Mouse (Mus musculus): ENCODE results near the gene Mapk14. TPM values are rescaled to one million over a fixed set of nuclear protein-coding genes. Genes with fewer than 3 reads are reported as not detected.

The Mapk14 gene
- polyA plus RNA-seq, 1 experiment = 78.5 TPM

DNA sequence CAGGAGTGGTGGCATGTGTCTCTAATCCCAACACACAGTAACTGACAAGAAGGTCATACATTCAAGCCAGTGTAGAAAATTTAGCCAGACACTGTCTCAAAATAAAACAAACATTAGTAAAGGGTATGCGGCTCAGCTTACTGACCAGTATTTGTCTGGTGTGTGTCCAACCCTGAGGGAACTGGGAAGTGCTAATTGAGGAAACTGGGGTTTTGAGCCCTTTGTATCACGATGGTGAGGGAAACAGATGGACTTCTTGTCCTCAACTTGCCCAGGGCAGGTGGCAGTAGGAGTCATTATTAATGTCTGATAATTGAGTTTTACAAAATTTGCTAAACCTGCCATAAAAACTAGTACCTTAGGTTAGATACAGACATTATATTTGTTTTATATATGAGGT, 17.9 kb downstream of the Mapk14 start:
- no peaks in the 10 kb centered on the region for H3K36me3 ChIP-seq (ENCODE audit: control insufficient read depth, insufficient read depth, low read length, poor library complexity, severe bottlenecking)
- H3K9me3 ChIP-seq (replicated peaks; ENCODE audit: control insufficient read depth, insufficient read depth, low read length, poor library complexity, severe bottlenecking) = no peaks in the 10 kb centered on the region
- no peaks in the 10 kb centered on the region for H3K27me3 ChIP-seq (ENCODE audit: control insufficient read depth, insufficient read depth, low read length, poor library complexity, severe bottlenecking)
- H3K9ac ChIP-seq (ENCODE audit: low read depth, poor library complexity, severe bottlenecking) = no peak overlapping the region
- no peak overlapping the region for H3K4me3 ChIP-seq (ENCODE audit: low read depth, low read length)
- TF ChIP-seq EP300 (IDR thresholded peaks at IDR 0.05; ENCODE audit: insufficient read depth, low read depth, low read length) (no peak), CTCF (IDR thresholded peaks at IDR 0.05; ENCODE audit: low read depth, low read length) (no peak), POLR2A (IDR thresholded peaks at IDR 0.05; ENCODE audit: insufficient read depth, low read length) (no peak)
- no peak overlapping the region for H3K27ac ChIP-seq (ENCODE audit: insufficient read depth, low read length)
- no peaks in the 10 kb centered on the region for H3K4me1 ChIP-seq (ENCODE audit: control insufficient read depth, insufficient read depth, low read length)

DNA sequence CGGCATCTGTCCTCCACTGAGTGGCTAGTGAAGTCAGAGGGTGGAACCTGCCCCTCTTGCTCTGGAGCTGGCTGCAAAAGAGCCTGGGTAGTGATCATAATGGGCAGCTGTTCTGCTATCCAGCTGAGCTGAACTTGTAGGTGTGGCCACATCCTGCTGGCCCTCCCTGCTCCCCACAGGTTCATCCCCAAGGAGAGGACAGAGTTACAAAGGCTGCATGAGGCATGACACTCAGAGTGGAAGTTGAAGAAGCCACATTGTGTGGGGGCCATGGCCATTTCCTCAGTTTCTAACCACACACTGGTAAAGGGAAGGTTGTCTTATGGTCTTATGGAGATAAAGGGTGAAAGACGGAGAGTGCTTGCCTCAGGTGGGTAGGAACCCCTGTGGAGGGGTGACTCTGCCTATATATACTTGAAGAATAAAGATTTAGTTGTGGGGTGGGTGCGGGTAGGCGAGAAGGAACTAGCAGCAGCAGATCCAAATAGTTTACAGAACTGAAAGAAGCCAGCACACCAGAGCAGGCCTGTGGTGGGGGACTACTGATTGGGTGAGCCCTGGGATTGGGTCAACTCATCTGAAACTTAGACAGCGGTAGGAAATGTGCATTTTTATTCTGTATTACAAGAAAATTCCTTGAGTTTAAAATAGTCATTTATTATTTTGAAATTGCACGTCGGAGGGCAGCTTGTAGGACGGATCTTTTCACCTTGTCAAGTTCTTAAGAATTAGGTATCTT, 18.6 kb downstream of the Mapk14 start:
- H3K27me3 ChIP-seq (ENCODE audit: control insufficient read depth, insufficient read depth, low read length, poor library complexity, severe bottlenecking) = no peaks in the 10 kb centered on the region
- TF ChIP-seq POLR2A (IDR thresholded peaks at IDR 0.05; ENCODE audit: insufficient read depth, low read length) = no peak
- no peak for TF ChIP-seq EP300 (IDR thresholded peaks at IDR 0.05; ENCODE audit: insufficient read depth, low read depth, low read length)
- TF ChIP-seq CTCF (IDR thresholded peaks at IDR 0.05; ENCODE audit: low read depth, low read length) = no peak
- H3K9ac ChIP-seq (ENCODE audit: low read depth, poor library complexity, severe bottlenecking) = no peak overlapping the region
- no peaks in the 10 kb centered on the region for H3K4me1 ChIP-seq (ENCODE audit: control insufficient read depth, insufficient read depth, low read length)
- no peak overlapping the region for H3K4me3 ChIP-seq (ENCODE audit: low read depth, low read length)
- no peak overlapping the region for H3K27ac ChIP-seq (ENCODE audit: insufficient read depth, low read length)
- H3K36me3 ChIP-seq (ENCODE audit: control insufficient read depth, insufficient read depth, low read length, poor library complexity, severe bottlenecking) = 0 out of 2 replicates have a peak, but pooled peaks cover 6% of the 10 kb centered on the region
- H3K9me3 ChIP-seq (replicated peaks; ENCODE audit: control insufficient read depth, insufficient read depth, low read length, poor library complexity, severe bottlenecking) = no peaks in the 10 kb centered on the region

GRCm38 (mm10) chr17:28710291-28710688, 19.2 kb downstream of the Mapk14 start:
- H3K9ac ChIP-seq (ENCODE audit: low read depth, poor library complexity, severe bottlenecking) = no peak overlapping the region
- H3K27me3 ChIP-seq (ENCODE audit: control insufficient read depth, insufficient read depth, low read length, poor library complexity, severe bottlenecking) = no peaks in the 10 kb centered on the region
- no peaks in the 10 kb centered on the region for H3K4me1 ChIP-seq (ENCODE audit: control insufficient read depth, insufficient read depth, low read length)
- no peak for TF ChIP-seq POLR2A (IDR thresholded peaks at IDR 0.05; ENCODE audit: insufficient read depth, low read length)
- TF ChIP-seq EP300 (IDR thresholded peaks at IDR 0.05; ENCODE audit: insufficient read depth, low read depth, low read length) = no peak
- TF ChIP-seq CTCF (IDR thresholded peaks at IDR 0.05; ENCODE audit: low read depth, low read length) = no peak
- peaks cover 10% of the 10 kb centered on the region; the same call in 1 of the 2 replicates for H3K36me3 ChIP-seq (ENCODE audit: control insufficient read depth, insufficient read depth, low read length, poor library complexity, severe bottlenecking)
- no peaks in the 10 kb centered on the region for H3K9me3 ChIP-seq (replicated peaks; ENCODE audit: control insufficient read depth, insufficient read depth, low read length, poor library complexity, severe bottlenecking)
- no peak overlapping the region for H3K4me3 ChIP-seq (ENCODE audit: low read depth, low read length)
- H3K27ac ChIP-seq (ENCODE audit: insufficient read depth, low read length) = no peak overlapping the region

GRCm38 (mm10) chr17:28711237-28711636, 20.1 kb downstream of the Mapk14 start:
- no peaks in the 10 kb centered on the region for H3K4me1 ChIP-seq (ENCODE audit: control insufficient read depth, insufficient read depth, low read length)

GRCm38 (mm10) chr17:28712305-28712704, 21.2 kb downstream of the Mapk14 start:
- H3K9ac ChIP-seq (ENCODE audit: low read depth, poor library complexity, severe bottlenecking) = no peak overlapping the region
- no peak overlapping the region for H3K27ac ChIP-seq (ENCODE audit: insufficient read depth, low read length)
- no peak overlapping the region for H3K4me3 ChIP-seq (ENCODE audit: low read depth, low read length)
- H3K36me3 ChIP-seq (ENCODE audit: control insufficient read depth, insufficient read depth, low read length, poor library complexity, severe bottlenecking) = peaks cover 27% of the 10 kb centered on the region
- no peaks in the 10 kb centered on the region for H3K27me3 ChIP-seq (ENCODE audit: control insufficient read depth, insufficient read depth, low read length, poor library complexity, severe bottlenecking)
- no peak for TF ChIP-seq POLR2A (IDR thresholded peaks at IDR 0.05; ENCODE audit: insufficient read depth, low read length)
- no peak for TF ChIP-seq EP300 (IDR thresholded peaks at IDR 0.05; ENCODE audit: insufficient read depth, low read depth, low read length)
- no peak for TF ChIP-seq CTCF (IDR thresholded peaks at IDR 0.05; ENCODE audit: low read depth, low read length)
- no peaks in the 10 kb centered on the region for H3K9me3 ChIP-seq (replicated peaks; ENCODE audit: control insufficient read depth, insufficient read depth, low read length, poor library complexity, severe bottlenecking)
- no peaks in the 10 kb centered on the region for H3K4me1 ChIP-seq (ENCODE audit: control insufficient read depth, insufficient read depth, low read length)

More at GRCm38 (mm10) chr17:28711237-28711636, 20.1 kb downstream of the Mapk14 start:
- peaks cover 18% of the 10 kb centered on the region for H3K36me3 ChIP-seq (ENCODE audit: control insufficient read depth, insufficient read depth, low read length, poor library complexity, severe bottlenecking)
- H3K27me3 ChIP-seq (ENCODE audit: control insufficient read depth, insufficient read depth, low read length, poor library complexity, severe bottlenecking) = no peaks in the 10 kb centered on the region
- TF ChIP-seq EP300 (IDR thresholded peaks at IDR 0.05; ENCODE audit: insufficient read depth, low read depth, low read length) = no peak
- no peak for TF ChIP-seq CTCF (IDR thresholded peaks at IDR 0.05; ENCODE audit: low read depth, low read length)
- TF ChIP-seq POLR2A (IDR thresholded peaks at IDR 0.05; ENCODE audit: insufficient read depth, low read length) = no peak
- no peak overlapping the region for H3K4me3 ChIP-seq (ENCODE audit: low read depth, low read length)
- H3K9me3 ChIP-seq (replicated peaks; ENCODE audit: control insufficient read depth, insufficient read depth, low read length, poor library complexity, severe bottlenecking) = no peaks in the 10 kb centered on the region
- no peak overlapping the region for H3K27ac ChIP-seq (ENCODE audit: insufficient read depth, low read length)
- no peak overlapping the region for H3K9ac ChIP-seq (ENCODE audit: low read depth, poor library complexity, severe bottlenecking)

DNA sequence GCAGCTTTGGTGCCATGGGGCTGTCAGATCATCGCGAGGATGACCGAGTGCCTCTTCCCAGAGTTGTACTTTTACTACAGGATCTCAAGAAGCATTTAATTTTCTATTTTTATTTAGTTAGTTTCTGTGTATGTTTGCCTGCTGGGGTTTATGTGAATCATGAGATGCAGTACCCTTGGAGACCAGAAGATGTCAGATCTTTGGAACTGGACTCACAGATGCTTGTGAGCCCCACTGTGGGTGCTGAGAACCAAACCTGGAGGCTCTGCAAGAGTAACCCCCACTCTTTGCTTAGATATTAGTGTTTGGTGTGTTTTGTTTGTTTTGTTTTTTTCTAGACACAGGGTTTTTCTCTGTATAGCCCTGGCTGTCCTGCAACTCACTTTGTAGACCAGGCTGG, 22.9 kb downstream of the Mapk14 start:
- Histone ChIP-seq H3K9me3 (replicated peaks; ENCODE audit: control insufficient read depth, insufficient read depth, low read length, poor library complexity, severe bottlenecking) (no peaks in the 10 kb centered on the region), H3K4me1 (ENCODE audit: control insufficient read depth, insufficient read depth, low read length) (no peaks in the 10 kb centered on the region), H3K4me3 (ENCODE audit: low read depth, low read length) (no peak overlapping the region), H3K27ac (ENCODE audit: insufficient read depth, low read length) (no peak overlapping the region), H3K36me3 (ENCODE audit: control insufficient read depth, insufficient read depth, low read length, poor library complexity, severe bottlenecking) (peaks cover 31% of the 10 kb centered on the region), H3K27me3 (ENCODE audit: control insufficient read depth, insufficient read depth, low read length, poor library complexity, severe bottlenecking) (no peaks in the 10 kb centered on the region), H3K9ac (ENCODE audit: low read depth, poor library complexity, severe bottlenecking) (no peak overlapping the region)
- no peak for TF ChIP-seq EP300 (IDR thresholded peaks at IDR 0.05; ENCODE audit: insufficient read depth, low read depth, low read length)
- TF ChIP-seq CTCF (IDR thresholded peaks at IDR 0.05; ENCODE audit: low read depth, low read length) = no peak
- TF ChIP-seq POLR2A (IDR thresholded peaks at IDR 0.05; ENCODE audit: insufficient read depth, low read length) = no peak

Data from ES-Bruce4 (cell line).